Mouse (Mus musculus) E14TG2a.4 (cell line): ENCODE measurements around the gene Prex1.

Source experiments
- H3K27me3 ChIP-seq: 2 replicates; pipeline ENCODE4 v1.6.1; 2014; ENCODE audit warnings: low read length, control low read depth; ENCODE audit not compliant: insufficient read depth
- H3K36me3 ChIP-seq: 2 replicates; pipeline ENCODE4 v1.6.1; 2014; ENCODE audit warnings: low read length, control low read depth; ENCODE audit not compliant: insufficient read depth
- H3K4me1 ChIP-seq: replicated peaks from 2 replicates; pipeline ENCODE4 v1.6.1; 2014; ENCODE audit warnings: low read depth, low read length, control low read depth
- H3K4me3 ChIP-seq: replicated peaks from 2 replicates; pipeline ENCODE4 v1.5.1; 2014; ENCODE audit warnings: mild to moderate bottlenecking, low read length
- H3K9me3 ChIP-seq: 2 replicates; pipeline ENCODE4 v1.6.1; 2014; ENCODE audit warnings: low read length, control low read depth
- CTCF ChIP-seq: conservative IDR thresholded peaks from 2 replicates; pipeline ENCODE4 v1.5.1; 2014; ENCODE audit warnings: low read length
- NANOG ChIP-seq: IDR thresholded peaks from 2 replicates; pipeline ENCODE4 v1.6.1; 2014; ENCODE audit warnings: borderline replicate concordance, low read length, mixed read lengths
- POU5F1 ChIP-seq: IDR thresholded peaks from 2 replicates; pipeline ENCODE4 v1.6.1; 2014; ENCODE audit warnings: low read length, borderline replicate concordance

Gene Prex1

DNA sequence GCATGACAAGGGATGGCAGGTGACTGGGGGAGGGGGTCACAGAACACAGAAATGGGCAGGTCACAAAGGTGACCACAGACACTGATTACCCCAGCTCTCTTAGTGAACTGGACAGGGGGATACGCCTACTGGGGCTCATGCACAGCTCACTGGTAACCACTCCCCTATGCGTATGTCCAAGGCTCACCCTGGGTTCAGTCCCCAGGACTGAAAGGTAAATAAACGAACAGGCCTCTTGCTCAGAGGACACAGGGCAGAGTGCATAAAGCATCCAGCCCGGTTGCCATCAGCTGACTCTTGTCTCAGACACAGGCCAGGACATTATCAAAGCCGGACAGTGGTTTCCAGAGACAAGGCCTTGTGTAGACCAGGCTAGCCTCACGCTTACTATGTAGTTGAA is 91.6 kb downstream of the Prex1 start:
- Histone ChIP-seq H3K9me3 (peaks cover 10% of the 10 kb centered on the region), H3K4me1 (peaks cover 28% of the 10 kb centered on the region), H3K27me3 (0 out of 2 replicates have a peak, but pooled peaks cover 7% of the 10 kb centered on the region), H3K4me3 (no peak overlapping the region), H3K36me3 (no peaks in the 10 kb centered on the region)
- TF ChIP-seq NANOG (no peak), CTCF (no peak), POU5F1 (no peak)

DNA sequence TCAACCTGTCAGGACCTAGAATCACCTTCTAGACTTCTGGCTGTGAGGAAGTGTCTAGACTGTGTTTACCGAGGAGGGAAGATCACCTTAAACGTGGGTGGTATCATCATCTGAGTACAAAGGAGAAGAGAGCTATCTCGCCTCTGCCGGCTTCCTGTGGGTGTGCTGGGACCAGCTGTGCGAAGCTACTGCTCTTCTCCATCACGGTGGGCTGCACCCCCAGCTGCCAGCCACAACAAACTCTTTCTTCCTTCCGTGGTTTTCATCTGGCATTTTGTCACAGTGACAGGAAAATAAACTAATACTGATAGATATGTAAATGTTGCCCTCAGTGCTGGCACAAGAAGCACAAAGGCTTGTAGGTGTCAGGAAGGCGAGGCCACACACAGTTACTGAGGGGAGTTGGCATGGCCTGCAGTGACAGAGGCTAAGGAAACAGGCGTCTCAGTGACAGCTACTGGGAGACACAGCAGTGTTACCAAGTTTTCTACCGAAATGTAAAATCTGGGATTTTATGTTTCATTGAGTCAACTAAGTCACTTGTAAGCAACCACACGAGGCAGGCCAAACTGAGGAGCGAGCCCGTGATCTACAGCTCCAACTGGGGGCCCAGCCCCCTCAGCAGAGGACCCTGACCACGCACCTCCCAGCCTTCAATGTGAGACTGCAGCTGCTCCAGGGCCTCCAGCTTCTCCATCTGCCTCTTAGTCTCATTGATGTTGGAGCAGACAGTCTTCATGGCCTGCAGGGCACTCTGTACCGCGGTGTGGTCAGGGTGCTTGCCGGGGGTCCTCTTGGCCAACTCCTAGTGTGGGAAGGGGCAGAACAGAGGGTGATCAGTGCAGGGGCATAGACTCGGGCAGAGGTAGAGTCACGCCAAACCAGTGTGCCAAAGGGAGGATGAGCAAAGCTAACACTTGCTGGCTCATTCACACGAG is 92.8 kb downstream of the Prex1 start:
- Histone ChIP-seq H3K9me3 (peaks cover 10% of the 10 kb centered on the region), H3K4me3 (no peak overlapping the region), H3K4me1 (peaks cover 28% of the 10 kb centered on the region), H3K27me3 (peaks cover 7% of the 10 kb centered on the region; the same call in 1 of the 2 replicates), H3K36me3 (no peaks in the 10 kb centered on the region)
- no peak for TF ChIP-seq POU5F1
- TF ChIP-seq CTCF: no peak
- TF ChIP-seq NANOG: no peak

DNA sequence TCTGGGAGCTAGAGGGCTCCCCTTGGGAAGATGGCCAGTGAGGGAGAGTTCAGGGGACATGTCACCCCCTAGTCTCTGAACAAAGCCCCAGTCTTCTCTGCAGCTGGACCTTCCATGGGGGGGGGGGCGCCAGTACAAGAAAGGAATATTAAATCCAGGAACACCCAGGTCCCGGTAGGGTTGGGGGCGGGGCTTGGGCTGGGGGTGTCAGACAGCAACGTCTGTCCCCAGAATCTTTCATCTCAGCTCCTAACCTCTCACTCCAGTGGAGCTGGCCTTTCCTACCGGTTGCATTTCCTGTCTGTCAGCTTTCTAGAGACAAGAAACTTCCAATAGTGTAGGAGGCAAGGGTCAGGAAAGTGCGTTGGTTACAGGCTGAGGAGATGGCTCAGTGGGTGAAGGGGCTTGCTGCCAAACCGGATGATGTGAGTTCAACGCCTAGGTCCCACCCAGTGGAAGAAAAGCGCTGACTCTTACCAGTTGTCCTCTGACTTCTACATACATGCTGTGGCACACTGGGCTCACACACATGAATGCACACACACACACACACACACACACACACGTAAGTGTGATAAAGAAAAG is 93.6 kb downstream of the Prex1 start:
- Histone ChIP-seq H3K27me3 (peaks cover 7% of the 10 kb centered on the region; the same call in 1 of the 2 replicates), H3K4me3 (no peak overlapping the region), H3K36me3 (no peaks in the 10 kb centered on the region), H3K9me3 (peaks cover 10% of the 10 kb centered on the region), H3K4me1 (peaks cover 28% of the 10 kb centered on the region)
- TF ChIP-seq CTCF (no peak), POU5F1 (no peak), NANOG (no peak)

DNA sequence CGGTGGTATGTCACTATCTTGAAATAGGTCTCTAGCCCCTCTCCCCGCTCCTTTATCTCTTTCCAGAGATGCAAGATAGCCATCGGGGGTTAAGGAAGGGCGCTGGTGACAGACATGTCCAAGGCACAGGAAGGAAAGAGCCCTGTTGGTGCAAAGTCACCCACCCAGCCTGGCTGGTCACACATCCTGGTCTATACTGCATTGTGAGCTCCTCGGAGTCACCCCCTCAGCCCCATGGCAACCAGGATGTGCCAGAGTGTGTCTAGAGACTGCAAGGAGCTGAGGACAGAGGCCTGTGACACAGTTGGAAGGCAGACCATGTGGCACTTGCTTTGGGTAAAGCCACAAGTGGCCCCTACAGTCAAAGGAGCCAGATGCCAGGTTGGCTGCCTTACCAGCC is 94.4 kb downstream of the Prex1 start:
- peaks cover 28% of the 10 kb centered on the region for H3K4me1 ChIP-seq
- peaks cover 10% of the 10 kb centered on the region for H3K9me3 ChIP-seq
- H3K4me3 ChIP-seq: no peak overlapping the region
- H3K36me3 ChIP-seq: no peaks in the 10 kb centered on the region
- peaks cover 7% of the 10 kb centered on the region; the same call in 1 of the 2 replicates for H3K27me3 ChIP-seq
- TF ChIP-seq POU5F1 (no peak), NANOG (no peak), CTCF (no peak)

DNA sequence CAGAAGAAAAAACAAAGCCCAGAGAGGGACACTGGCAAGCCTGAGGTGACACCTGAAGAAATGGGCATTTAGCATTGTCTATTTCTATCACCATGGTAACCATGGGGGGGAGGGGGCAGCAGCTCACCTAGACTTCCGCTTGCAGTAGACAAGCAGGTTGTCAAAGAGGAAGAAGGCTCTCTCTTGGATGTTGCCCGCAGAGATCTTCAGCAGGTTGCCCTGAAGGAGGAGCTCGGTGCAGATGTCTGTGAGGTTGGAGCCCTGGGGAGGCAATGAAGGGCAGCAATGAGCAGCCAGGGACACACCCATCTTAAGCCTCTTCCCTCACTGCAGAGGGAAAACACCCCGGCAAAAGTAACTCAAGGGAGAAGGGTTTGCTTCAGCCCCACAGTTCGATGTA is 95.9 kb downstream of the Prex1 start:
- Histone ChIP-seq H3K27me3 (peaks cover 7% of the 10 kb centered on the region; the same call in 1 of the 2 replicates), H3K4me3 (no peak overlapping the region), H3K4me1 (peaks cover 28% of the 10 kb centered on the region), H3K36me3 (no peaks in the 10 kb centered on the region), H3K9me3 (peaks cover 10% of the 10 kb centered on the region)
- TF ChIP-seq POU5F1: no peak
- no peak for TF ChIP-seq NANOG
- no peak for TF ChIP-seq CTCF

DNA sequence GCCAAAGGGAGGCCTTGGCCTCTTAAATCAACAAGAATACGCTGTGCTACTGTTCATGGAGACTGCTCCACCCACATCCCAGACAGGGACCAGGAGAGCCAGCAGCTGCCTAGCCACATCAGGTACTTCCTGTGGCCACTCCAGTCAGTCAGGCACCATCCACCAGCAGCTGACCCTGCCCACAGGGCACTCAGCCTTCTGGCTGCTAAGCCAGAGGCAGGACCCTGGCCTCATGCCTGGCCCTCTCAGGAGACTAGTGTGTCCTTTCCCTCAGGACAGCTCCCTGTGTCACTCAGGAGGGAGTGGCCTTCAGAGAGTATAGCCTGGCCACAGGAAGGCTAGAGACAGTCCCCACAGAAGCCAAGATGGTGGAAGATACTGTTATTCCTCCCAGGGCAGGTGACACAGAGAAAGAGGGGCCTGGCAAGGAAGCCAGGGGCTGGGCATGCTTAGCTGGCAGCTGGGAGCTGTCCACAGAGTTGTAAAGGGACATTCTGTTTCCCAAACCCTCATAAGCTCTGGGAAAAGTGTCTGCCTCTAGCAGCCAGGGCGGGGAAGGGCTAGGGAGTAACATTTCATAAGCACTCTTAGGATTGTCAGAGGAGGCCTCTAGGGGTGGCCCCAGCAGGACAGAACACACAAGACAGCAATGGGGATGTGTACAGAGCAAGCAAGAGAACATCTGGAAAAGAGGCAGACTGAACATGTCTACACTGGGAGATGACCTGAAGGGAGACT is 98.1 kb downstream of the Prex1 start:
- Histone ChIP-seq H3K27me3 (peaks cover 7% of the 10 kb centered on the region; the same call in 1 of the 2 replicates), H3K4me3 (no peak overlapping the region), H3K36me3 (no peaks in the 10 kb centered on the region), H3K4me1 (peaks cover 31% of the 10 kb centered on the region), H3K9me3 (peaks cover 10% of the 10 kb centered on the region)
- TF ChIP-seq CTCF: no peak
- TF ChIP-seq POU5F1: no peak
- TF ChIP-seq NANOG: no peak

DNA sequence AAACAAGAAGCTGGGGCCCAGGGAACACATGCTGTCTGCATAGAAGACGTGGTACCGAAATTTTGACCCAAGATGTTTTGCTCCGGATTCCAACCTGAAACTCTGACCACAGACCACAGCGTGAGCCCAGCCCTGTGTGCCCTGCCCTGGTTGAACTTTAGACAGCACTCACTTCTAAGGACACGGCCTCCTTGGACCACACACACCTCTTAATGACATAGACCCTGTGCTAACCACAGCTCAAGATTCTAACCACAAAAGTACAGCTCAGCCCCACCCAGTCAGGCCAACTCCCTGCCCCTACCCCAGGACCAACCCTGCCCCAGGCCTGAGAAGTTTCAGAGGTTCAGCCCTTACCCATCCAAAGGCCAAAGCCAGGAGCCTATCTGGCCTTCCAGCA is 103.4 kb downstream of the Prex1 start:
- Histone ChIP-seq H3K36me3 (no peaks in the 10 kb centered on the region), H3K4me1 (peaks cover 51% of the 10 kb centered on the region), H3K9me3 (no peaks in the 10 kb centered on the region), H3K4me3 (no peak overlapping the region), H3K27me3 (no peaks in the 10 kb centered on the region)
- TF ChIP-seq POU5F1 (no peak), CTCF (no peak), NANOG (no peak)

DNA sequence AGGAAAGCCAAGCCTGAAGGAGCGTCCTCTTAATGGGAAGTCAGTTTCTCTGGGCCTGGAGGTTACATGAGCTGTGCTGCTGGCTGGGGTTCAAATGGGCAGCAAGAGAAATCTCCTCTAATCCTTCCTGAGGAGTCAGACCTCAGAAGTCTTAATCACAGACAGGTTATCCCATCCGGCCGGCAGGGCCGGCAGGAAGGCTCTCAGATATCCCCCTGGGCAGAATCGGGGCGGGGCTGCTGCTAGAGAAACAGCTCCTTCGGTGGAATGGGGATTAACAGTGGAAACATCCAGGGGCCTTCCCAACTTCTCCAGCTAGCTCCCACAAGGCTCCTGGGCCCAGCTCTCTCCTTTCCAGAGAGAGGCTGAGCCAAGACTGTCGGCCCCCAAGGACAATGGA is 105.1 kb downstream of the Prex1 start:
- H3K36me3 ChIP-seq: no peaks in the 10 kb centered on the region
- H3K27me3 ChIP-seq: no peaks in the 10 kb centered on the region
- no peak overlapping the region for H3K4me3 ChIP-seq
- TF ChIP-seq POU5F1 (no peak), CTCF (no peak), NANOG (no peak)
- H3K4me1 ChIP-seq: peaks cover 57% of the 10 kb centered on the region
- H3K9me3 ChIP-seq: no peaks in the 10 kb centered on the region
